Mouse (Mus musculus) Patski (cell line): ENCODE results near the gene Hoxd8. TPM values are rescaled to one million over a fixed set of nuclear protein-coding genes. Genes with fewer than 3 reads are reported as not detected.

ENCODE experiments used
- ATAC-seq: fragments of 100-300 bp; one replicate; pipeline ENCODE4 v1.8.0; 2021
- CTCF ChIA-PET: fragments of 350-600 bp; sonication (Branson Sonifier 250); formaldehyde crosslinking; loops from one replicate; lab custom pipeline; 2022; ENCODE audit warnings: inconsistent platforms; lab: Charles Lee
- POLR2A ChIA-PET: fragments of 350-600 bp; sonication (Branson Sonifier 250); formaldehyde crosslinking; loops from one replicate; lab custom pipeline; 2022; ENCODE audit warnings: antibody characterized with exemption, inconsistent platforms; lab: Charles Lee
- DNase-seq: peaks from one replicate; pipeline ENCODE4 v3.0.0-alpha.2; 2011; ENCODE audit warnings: low read depth, low spot score
- H3K27me3 ChIP-seq: fragments of 371-371 bp; one replicate; pipeline ENCODE4 v1.5.1; 2021
- CTCF ChIP-seq: fragments of 100-300 bp; IDR thresholded peaks from one replicate; pipeline ENCODE4 v1.5.1; 2021
- in situ Hi-C: fragments of 300-500 bp; cut with MboI; formaldehyde crosslinking; loops from 3 replicates; pipeline ENCODE4 v1.11.1; 2018; ENCODE audit warnings: low pct_unique_long_range_greater_than_20kb, mixed read lengths
- polyA plus RNA-seq: library from polyadenylated mRNA; unstranded; gene quantifications from one replicate; pipeline ENCODE4 v1.2.3, GENCODE M21; 2021

Hoxd8 gene
- polyA plus RNA-seq, 1 experiment from 2014 or later: 17.1 TPM

GRCm38 (mm10) chr2:74677106-74677505 is 27.3 kb upstream of the Hoxd8 start:
- H3K27me3 ChIP-seq: peaks cover 26% of the 10 kb centered on the region
- POLR2A ChIA-PET: interaction anchor here (0.7 kb wide), 1 partner anchor 1554 kb away, joined by 3 read pairs; no protein-coding TSS in a partner anchor
- CTCF ChIA-PET: interaction anchor here (1.2 to 1.6 kb wide), 2 partner anchors 9 to 13 kb away, joined by 4 to 6 read pairs; no protein-coding TSS in a partner anchor
- no peak for TF ChIP-seq CTCF
- in situ Hi-C loops: loop anchor here (25.0 kb wide), 1 partner anchor 1085 kb away; no protein-coding TSS in a partner anchor
- DNase-seq: no peak
- no peak for ATAC-seq

GRCm38 (mm10) chr2:74678891-74679595 is 25.4 kb upstream of the Hoxd8 start, which contains the start of gene Hoxd11:
TSS of gene Hoxd11 (plus strand) at chr2:74679557.
- peaks cover 37% of the 10 kb centered on the region for H3K27me3 ChIP-seq
- TF ChIP-seq CTCF: no peak
- ATAC-seq (no peak), DNase-seq (no peak)
- in situ Hi-C loops: loop anchor here (25.0 kb wide), 1 partner anchor 1083 kb away; no protein-coding TSS in a partner anchor
- ChIA-PET CTCF (no interaction called here), POLR2A (no interaction called here)

- POLR2A ChIA-PET: no interaction called here
- CTCF ChIA-PET: no interaction called here
- in situ Hi-C loops: loop anchor here (25.0 kb wide), 1 partner anchor 1083 kb away; no protein-coding TSS in a partner anchor
- no peak for ATAC-seq
- peaks cover 42% of the 10 kb centered on the region for H3K27me3 ChIP-seq
- no peak for TF ChIP-seq CTCF
- DNase-seq: no peak
These were observed 24.8 kb upstream of the Hoxd8 start for GRCm38 (mm10) chr2:74679596-74679971.

- no peak for TF ChIP-seq CTCF
- H3K27me3 ChIP-seq: peaks cover 42% of the 10 kb centered on the region
- no peak for ATAC-seq
- POLR2A ChIA-PET: no interaction called here
- in situ Hi-C loops: loop anchor here (25.0 kb wide), 1 partner anchor 1082 kb away; no protein-coding TSS in a partner anchor
- CTCF ChIA-PET: no interaction called here
- no peak for DNase-seq
These were observed 24.4 kb upstream of the Hoxd8 start for GRCm38 (mm10) chr2:74679980-74680379.

- ATAC-seq (no peak), DNase-seq (no peak)
- in situ Hi-C loops: loop anchor here (25.0 kb wide), 1 partner anchor 1082 kb away; no protein-coding TSS in a partner anchor
- H3K27me3 ChIP-seq: peaks cover 35% of the 10 kb centered on the region
- POLR2A ChIA-PET: no interaction called here
- CTCF ChIA-PET: no interaction called here
- TF ChIP-seq CTCF: no peak
These were observed 23.6 kb upstream of the Hoxd8 start for GRCm38 (mm10) chr2:74680561-74681398.

- DNase-seq: no peak
- CTCF ChIA-PET: no interaction called here
- POLR2A ChIA-PET: no interaction called here
- no peak for TF ChIP-seq CTCF
- H3K27me3 ChIP-seq: peaks cover 45% of the 10 kb centered on the region
- ATAC-seq: no peak
- in situ Hi-C loops: loop anchor here (25.0 kb wide), 1 partner anchor 1080 kb away; no protein-coding TSS in a partner anchor
These were observed 22.6 kb upstream of the Hoxd8 start for GRCm38 (mm10) chr2:74681594-74682531.

- POLR2A ChIA-PET: no interaction called here
- peaks cover 54% of the 10 kb centered on the region for H3K27me3 ChIP-seq
- in situ Hi-C loops: loop anchor here (25.0 kb wide), 1 partner anchor 1080 kb away; no protein-coding TSS in a partner anchor
- DNase-seq (no peak), ATAC-seq (no peak)
- no peak for TF ChIP-seq CTCF
- CTCF ChIA-PET: no interaction called here
These were observed 21.6 kb upstream of the Hoxd8 start for GRCm38 (mm10) chr2:74682796-74683195.

- DNase-seq (no peak), ATAC-seq (no peak)
- ChIA-PET CTCF (no interaction called here), POLR2A (no interaction called here)
- in situ Hi-C loops: loop anchor here (25.0 kb wide), 1 partner anchor 1079 kb away; no protein-coding TSS in a partner anchor
- TF ChIP-seq CTCF: no peak
- peaks cover 56% of the 10 kb centered on the region for H3K27me3 ChIP-seq
These were observed 20.9 kb upstream of the Hoxd8 start for GRCm38 (mm10) chr2:74683471-74683951.

GRCm38 (mm10) chr2:74684106-74684505 is 20.3 kb upstream of the Hoxd8 start:
- ChIA-PET CTCF (no interaction called here), POLR2A (no interaction called here)
- in situ Hi-C loops: loop anchor here (25.0 kb wide), 1 partner anchor 1078 kb away; no protein-coding TSS in a partner anchor
- no peak for TF ChIP-seq CTCF
- ATAC-seq (no peak), DNase-seq (no peak)
- H3K27me3 ChIP-seq: peaks cover 62% of the 10 kb centered on the region
